Mouse (Mus musculus) neural tube, embryonic 12.5 days (tissue): ENCODE measurements around the gene Rapsn. TPM values are rescaled to one million over a fixed set of nuclear protein-coding genes. Genes with fewer than 3 reads are reported as not detected.
A peak's percentile ranks its signal among the peaks of the same experiment; 100 is the strongest.
"Not testable (repeated sequence)": the region's sequence is repeated elsewhere in the genome, so short reads cannot be mapped to it uniquely, and the experiment has no call there.

Experiments
- ATAC-seq: fragments of 200-750 bp; cut with Nextera tagmentation; 2 replicates; pipeline ENCODE4 v1.8.0; 2017; ENCODE audit warnings: low read depth, mild to moderate bottlenecking, moderate TSS enrichment, moderate library complexity; ENCODE audit not compliant: low FRiP score
- H3K27ac ChIP-seq: fragments of 300-500 bp; sonication (generic); 2 replicates; pipeline ENCODE4 v1.5.1; 2016
- H3K27me3 ChIP-seq: fragments of 300-500 bp; sonication (generic); replicated peaks from 2 replicates; pipeline ENCODE4 v1.6.1; 2016; ENCODE audit warnings: mild to moderate bottlenecking
- H3K36me3 ChIP-seq: fragments of 300-500 bp; sonication (generic); 2 replicates; pipeline ENCODE4 v1.6.1; 2016; ENCODE audit warnings: mild to moderate bottlenecking
- H3K4me1 ChIP-seq: fragments of 300-500 bp; sonication (generic); 2 replicates; pipeline ENCODE4 v1.6.1; 2016
- H3K4me2 ChIP-seq: fragments of 300-500 bp; sonication (generic); replicated peaks from 2 replicates; pipeline ENCODE4 v1.6.1; 2016; ENCODE audit warnings: mild to moderate bottlenecking
- H3K4me3 ChIP-seq: fragments of 300-500 bp; sonication (generic); 2 replicates; pipeline ENCODE4 v1.5.1; 2016
- H3K9ac ChIP-seq: fragments of 300-500 bp; sonication (generic); 2 replicates; pipeline ENCODE4 v1.6.1; 2016; ENCODE audit warnings: mild to moderate bottlenecking
- H3K9me3 ChIP-seq: fragments of 300-500 bp; sonication (generic); 2 replicates; pipeline ENCODE4 v1.6.1; 2016; ENCODE audit warnings: mild to moderate bottlenecking
- WGBS: fragments of 180-500 bp; shearing (Covaris S2); methylation state at CpG from one replicate; pipeline ENCODE4 v1.1.7; 2016; 5-methylcytosine and 5-hydroxymethylcytosine counted together
- polyA plus RNA-seq: library from polyadenylated mRNA; unstranded; fragments of >200 nt; fragmentation: Nextera tagmentation; extraction: Ambion mirVana; gene quantifications from 2 replicates; pipeline ENCODE4 v1.2.1, GENCODE M21; 2016

Rapsn gene
- polyA plus RNA-seq, 1 experiment from 2014 or later, result 3.5 TPM

GRCm38 (mm10) chr2:91027391-91028214 is 7.8 kb upstream of the Rapsn start:
- no peak for ATAC-seq
- no peaks in the 10 kb centered on the region for H3K27me3 ChIP-seq
- WGBS, result 80% methylated on average over 9 of the region's 9 CpGs
- no peaks in the 10 kb centered on the region for H3K9me3 ChIP-seq
- H3K4me3 ChIP-seq, result no peak overlapping the region
- H3K36me3 ChIP-seq, result no peaks in the 10 kb centered on the region
- H3K4me1 ChIP-seq, result peaks cover 3% of the 10 kb centered on the region; the same call in 1 of the 2 replicates
- H3K9ac ChIP-seq, result no peak overlapping the region
- H3K27ac ChIP-seq, result no peak overlapping the region
- H3K4me2 ChIP-seq, result no peak overlapping the region

GRCm38 (mm10) chr2:91031216-91031615 is 4.2 kb upstream of the Rapsn start:
- Histone ChIP-seq H3K4me2 (no peak overlapping the region), H3K36me3 (no peaks in the 10 kb centered on the region), H3K4me1 (peaks cover 3% of the 10 kb centered on the region; the same call in 1 of the 2 replicates), H3K9me3 (no peaks in the 10 kb centered on the region), H3K27me3 (no peaks in the 10 kb centered on the region), H3K9ac (no peak overlapping the region), H3K4me3 (no peak overlapping the region), H3K27ac (no peak overlapping the region)
- 84% methylated on average over 4 of the region's 4 CpGs for WGBS
- no peak for ATAC-seq

- ATAC-seq, result no peak
- Histone ChIP-seq H3K4me2 (no peak overlapping the region), H3K27ac (no peak overlapping the region), H3K27me3 (no peaks in the 10 kb centered on the region), H3K9ac (no peak overlapping the region), H3K4me3 (no peak overlapping the region), H3K9me3 (no peaks in the 10 kb centered on the region), H3K4me1 (peaks cover 3% of the 10 kb centered on the region; the same call in 1 of the 2 replicates), H3K36me3 (no peaks in the 10 kb centered on the region)
- 20% methylated on average over 3 of the region's 3 CpGs for WGBS
These were observed 2.4 kb upstream of the Rapsn start for GRCm38 (mm10) chr2:91033000-91033399.

- Histone ChIP-seq H3K4me1 (no peaks in the 10 kb centered on the region), H3K27me3 (no peaks in the 10 kb centered on the region), H3K4me2 (no peak overlapping the region), H3K27ac (no peak overlapping the region), H3K9me3 (no peaks in the 10 kb centered on the region), H3K36me3 (no peaks in the 10 kb centered on the region), H3K4me3 (no peak overlapping the region), H3K9ac (no peak overlapping the region)
- 71% methylated on average over 8 of the region's 8 CpGs for WGBS
- ATAC-seq, result no peak
These were observed 6.4 kb downstream of the Rapsn start for GRCm38 (mm10) chr2:91041786-91042185.

GRCm38 (mm10) chr2:91042651-91043398 is 7.4 kb downstream of the Rapsn start:
- Histone ChIP-seq H3K9me3 (no peaks in the 10 kb centered on the region), H3K4me1 (no peaks in the 10 kb centered on the region), H3K4me3 (no peak overlapping the region), H3K36me3 (no peaks in the 10 kb centered on the region), H3K4me2 (no peak overlapping the region), H3K9ac (no peak overlapping the region), H3K27me3 (no peaks in the 10 kb centered on the region), H3K27ac (no peak overlapping the region)
- WGBS, result 73% methylated on average over 21 of the region's 21 CpGs
- ATAC-seq, result no peak

- H3K9me3 ChIP-seq, result no peaks in the 10 kb centered on the region
- no peaks in the 10 kb centered on the region for H3K27me3 ChIP-seq
- H3K36me3 ChIP-seq, result no peaks in the 10 kb centered on the region
- H3K4me3 ChIP-seq, result no peak overlapping the region
- no peak overlapping the region for H3K9ac ChIP-seq
- 87% methylated on average over 13 of the region's 13 CpGs for WGBS
- H3K27ac ChIP-seq, result no peak overlapping the region
- no peaks in the 10 kb centered on the region for H3K4me1 ChIP-seq
- H3K4me2 ChIP-seq, result no peak overlapping the region
- ATAC-seq, result no peak
These were observed 9.3 kb downstream of the Rapsn start for GRCm38 (mm10) chr2:91044727-91045126.

GRCm38 (mm10) chr2:91045805-91046204 is 10.4 kb downstream of the Rapsn start:
- H3K27ac ChIP-seq, H3K36me3 ChIP-seq, ATAC-seq, H3K27me3 ChIP-seq, H3K4me3 ChIP-seq, H3K4me2 ChIP-seq, H3K9me3 ChIP-seq, H3K9ac ChIP-seq, H3K4me1 ChIP-seq: not testable (repeated sequence)
- WGBS, result 86% methylated on average over 1 of the region's 1 CpGs

GRCm38 (mm10) chr2:91047359-91047758 is 11.9 kb downstream of the Rapsn start:
- no peaks in the 10 kb centered on the region for H3K4me1 ChIP-seq

GRCm38 (mm10) chr2:91051917-91052316 is 16.5 kb downstream of the Rapsn start:
- ATAC-seq, result no peak
- Histone ChIP-seq H3K27ac (no peak overlapping the region), H3K4me1 (peaks cover 13% of the 10 kb centered on the region), H3K4me2 (no peak overlapping the region), H3K9me3 (no peaks in the 10 kb centered on the region), H3K4me3 (no peak overlapping the region), H3K27me3 (no peaks in the 10 kb centered on the region), H3K9ac (no peak overlapping the region), H3K36me3 (peaks cover 16% of the 10 kb centered on the region)
- WGBS, result 91% methylated on average over 3 of the region's 3 CpGs

More at GRCm38 (mm10) chr2:91047359-91047758, 11.9 kb downstream of the Rapsn start:
- 79% methylated on average over 9 of the region's 9 CpGs for WGBS
- ATAC-seq, result no peak
- H3K9ac ChIP-seq, result no peak overlapping the region
- no peak overlapping the region for H3K4me2 ChIP-seq
- H3K4me3 ChIP-seq, result no peak overlapping the region
- no peaks in the 10 kb centered on the region for H3K27me3 ChIP-seq
- H3K27ac ChIP-seq, result no peak overlapping the region
- H3K36me3 ChIP-seq, result no peaks in the 10 kb centered on the region; the same call in 1 of the 2 replicates
- H3K9me3 ChIP-seq, result no peaks in the 10 kb centered on the region

- no peaks in the 10 kb centered on the region for H3K9me3 ChIP-seq
- 74% methylated on average over 2 of the region's 2 CpGs for WGBS
- H3K4me1 ChIP-seq, result peaks cover 13% of the 10 kb centered on the region
- no peak overlapping the region for H3K9ac ChIP-seq
- peaks cover 24% of the 10 kb centered on the region for H3K36me3 ChIP-seq
- no peak for ATAC-seq
- peak overlapping the region; percentile 91 for H3K4me2 ChIP-seq
- H3K27ac ChIP-seq, result no peak overlapping the region
- H3K4me3 ChIP-seq, result no peak overlapping the region
- no peaks in the 10 kb centered on the region for H3K27me3 ChIP-seq
These were observed 17.3 kb downstream of the Rapsn start for GRCm38 (mm10) chr2:91052752-91053151.

- Histone ChIP-seq H3K9me3 (no peaks in the 10 kb centered on the region), H3K9ac (peak overlapping the region; percentile 82), H3K4me3 (peak overlapping the region; percentile 82), H3K27ac (0 out of 2 replicates have a peak overlapping the region, but pooled peaks have one; percentile 50), H3K27me3 (no peaks in the 10 kb centered on the region), H3K36me3 (peaks cover 30% of the 10 kb centered on the region), H3K4me1 (peaks cover 13% of the 10 kb centered on the region), H3K4me2 (peak overlapping the region; percentile 91)
- WGBS, result 0% methylated on average over 6 of the region's 6 CpGs
- ATAC-seq, result peak; percentile 74
These were observed 17.9 kb downstream of the Rapsn start for GRCm38 (mm10) chr2:91053181-91053933.

- Histone ChIP-seq H3K9me3 (no peaks in the 10 kb centered on the region), H3K27ac (peak within 1 kb of the TSS; percentile 50; the same call in 1 of the 2 replicates), H3K4me1 (peaks cover 13% of the 10 kb centered on the region), H3K4me2 (peak within 1 kb of the TSS; percentile 91), H3K27me3 (no peaks in the 10 kb centered on the region), H3K4me3 (peak within 1 kb of the TSS; percentile 82), H3K36me3 (peaks cover 36% of the 10 kb centered on the region), H3K9ac (peak within 1 kb of the TSS; percentile 82)
- under 1% methylated on average over 40 of the region's 40 CpGs for WGBS
- peak; percentile 98 for ATAC-seq
These were observed 18.5 kb downstream of the Rapsn start, which contains the start of gene Psmc3 for GRCm38 (mm10) chr2:91053934-91054382. Gene Psmc3 (plus strand): TSS chr2:91054009.
